Mouse (Mus musculus): ENCODE results near the gene Unc5b.

- TF ChIP-seq CTCF (IDR thresholded peaks at IDR 0.05; ENCODE audit: low read depth) (no peak), EP300 (IDR thresholded peaks at IDR 0.05; ENCODE audit: low read depth) (no peak)
Observed at GRCm38 (mm10) chr10:60822641-60823425, 8.5 kb downstream of the Unc5b start.

Data from heart, postnatal 0 days (tissue).